Mouse (Mus musculus): ENCODE data around the gene Tmprss3. TPM values are rescaled to one million over a fixed set of nuclear protein-coding genes. Genes with fewer than 3 reads are reported as not detected.

Gene Tmprss3
- not detected in 2 replicates for polyA plus RNA-seq (2015; fragmentation: Nextera tagmentation; extraction: Ambion mirVana)

DNA sequence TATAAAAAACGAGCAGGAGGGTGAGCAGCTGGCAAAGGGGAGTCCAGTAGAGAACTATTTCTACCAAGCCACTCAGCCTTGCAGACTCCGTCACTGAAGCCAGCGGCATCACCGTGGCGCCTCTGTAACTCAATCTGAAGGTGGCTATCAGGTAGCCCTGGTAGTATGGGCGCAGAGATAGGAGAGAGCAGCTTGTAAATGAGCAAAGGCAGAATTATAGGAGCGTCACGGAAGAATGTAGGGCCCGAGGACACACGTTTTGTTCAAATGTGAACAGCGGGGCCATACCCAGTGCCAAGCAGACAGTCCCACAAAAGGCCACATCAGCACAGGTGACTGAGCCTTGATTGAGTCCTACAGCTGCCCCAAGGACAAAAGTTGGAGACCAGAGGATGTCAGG is at the start of gene Tmprss3:
Gene Tmprss3 (minus strand): TSS at position 101 of the 400 bp plus-strand sequence.
- H3K27me3 ChIP-seq: no peaks in the 10 kb centered on the region
- no peak within 1 kb of the TSS for H3K4me2 ChIP-seq (replicated peaks)
- no peak within 1 kb of the TSS for H3K4me3 ChIP-seq
- H3K4me1 ChIP-seq: no peaks in the 10 kb centered on the region
- WGBS: 76% methylated on average over 11 of the region's 11 CpGs
- H3K36me3 ChIP-seq: no peaks in the 10 kb centered on the region
- no peak within 1 kb of the TSS for H3K9ac ChIP-seq
- no peaks in the 10 kb centered on the region for H3K9me3 ChIP-seq
- H3K27ac ChIP-seq: no peak within 1 kb of the TSS
- ATAC-seq (ENCODE audit: low FRiP score, low read depth): no peak

DNA sequence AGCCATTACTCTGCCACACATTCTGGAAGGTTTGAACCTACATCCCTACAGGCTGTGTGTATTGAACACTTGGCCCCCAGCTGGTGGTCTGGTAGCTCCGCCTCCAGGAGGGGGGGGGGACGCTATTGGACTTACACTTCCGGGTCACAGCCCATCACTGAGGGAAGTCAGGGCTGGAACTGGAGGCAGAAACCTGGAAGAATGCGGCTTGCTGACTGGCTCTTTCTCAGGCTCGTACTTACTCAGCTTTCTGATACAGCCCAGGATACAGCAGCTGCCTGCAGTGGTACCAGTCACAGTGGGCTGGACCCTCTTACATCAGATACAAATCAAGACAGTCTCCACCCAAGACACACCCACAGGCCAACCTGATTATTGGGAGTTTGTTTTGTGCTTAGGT is 48.4 kb upstream of the Tmprss3 start:
- Histone ChIP-seq H3K4me1 (no peaks in the 10 kb centered on the region), H3K4me3 (no peak overlapping the region), H3K36me3 (no peaks in the 10 kb centered on the region), H3K9me3 (no peaks in the 10 kb centered on the region), H3K27me3 (no peaks in the 10 kb centered on the region), H3K4me2 (replicated peaks) (no peak overlapping the region), H3K9ac (no peak overlapping the region), H3K27ac (no peak overlapping the region)
- ATAC-seq (ENCODE audit: low FRiP score, low read depth): no peak
- 40% methylated on average over 5 of the region's 5 CpGs for WGBS

DNA sequence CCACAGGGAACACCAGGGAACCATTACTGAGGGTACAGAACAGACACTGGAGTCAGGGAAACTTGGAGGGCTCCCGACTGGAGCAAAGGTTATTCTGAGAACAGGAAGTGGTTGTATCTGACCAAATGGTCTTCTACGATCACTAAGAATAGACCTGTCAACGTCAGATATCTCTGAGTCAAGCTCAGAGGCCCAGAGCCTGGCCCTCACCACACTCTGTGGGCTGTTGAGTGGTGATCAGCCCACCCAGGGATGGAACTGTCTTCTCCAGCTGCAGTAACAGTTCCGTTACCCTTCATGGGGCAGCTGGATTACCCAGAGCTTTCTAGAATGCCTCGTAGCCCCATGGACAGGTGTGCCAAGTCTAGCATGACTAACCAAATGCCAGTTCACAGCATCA is 46.5 kb upstream of the Tmprss3 start:
- no peaks in the 10 kb centered on the region for H3K9me3 ChIP-seq
- no peak overlapping the region for H3K9ac ChIP-seq
- H3K27ac ChIP-seq: no peak overlapping the region
- no peak overlapping the region for H3K4me2 ChIP-seq (replicated peaks)
- no peaks in the 10 kb centered on the region for H3K36me3 ChIP-seq
- H3K4me1 ChIP-seq: no peaks in the 10 kb centered on the region
- WGBS: 77% methylated on average over 5 of the region's 5 CpGs
- H3K27me3 ChIP-seq: no peaks in the 10 kb centered on the region
- ATAC-seq (ENCODE audit: low FRiP score, low read depth): no peak
- H3K4me3 ChIP-seq: no peak overlapping the region

DNA sequence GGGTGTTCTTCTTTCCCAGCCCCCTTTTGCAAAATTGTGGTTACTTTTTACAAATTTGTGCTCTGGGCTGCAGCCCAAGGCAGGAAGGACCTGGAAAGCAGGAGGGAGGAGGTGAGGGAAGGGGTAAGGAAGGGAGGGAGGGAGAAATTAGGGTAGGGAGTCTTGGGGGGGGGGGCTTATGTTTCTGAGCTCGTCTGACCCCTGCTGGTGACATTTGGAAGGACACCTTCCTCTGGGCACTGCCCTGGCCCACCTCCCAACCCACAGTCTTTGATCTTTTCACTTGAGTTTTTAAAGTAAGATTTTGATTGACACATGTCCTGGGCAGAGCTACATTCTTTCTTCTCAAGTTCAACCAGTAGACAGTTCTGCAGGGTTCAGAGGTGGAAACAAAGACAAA is 44.0 kb upstream of the Tmprss3 start:
- Histone ChIP-seq H3K27me3 (no peaks in the 10 kb centered on the region), H3K27ac (no peak overlapping the region), H3K9me3 (no peaks in the 10 kb centered on the region), H3K4me2 (replicated peaks) (no peak overlapping the region), H3K4me1 (no peaks in the 10 kb centered on the region), H3K9ac (no peak overlapping the region), H3K36me3 (no peaks in the 10 kb centered on the region), H3K4me3 (no peak overlapping the region)
- WGBS: 9% methylated on average over 1 of the region's 1 CpGs
- ATAC-seq (ENCODE audit: low FRiP score, low read depth): no peak

DNA sequence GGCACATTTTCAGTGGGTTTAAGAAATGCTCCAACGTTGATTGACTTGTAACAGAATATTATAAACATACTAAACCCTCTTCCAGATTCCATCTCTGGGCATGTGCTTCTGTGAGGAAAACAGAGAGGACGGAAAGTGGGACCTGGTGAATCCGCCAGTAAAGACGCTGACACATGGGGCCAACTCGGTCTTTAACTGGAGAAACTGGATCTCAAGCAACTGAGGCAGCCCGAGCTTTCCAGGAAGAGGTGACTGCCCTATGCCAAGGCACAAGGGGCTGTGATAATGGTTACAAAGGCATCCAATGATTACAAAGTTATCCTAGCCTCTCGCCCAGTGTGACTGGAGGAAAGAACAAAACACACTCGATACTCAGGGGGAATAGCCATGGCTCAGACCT is 42.4 kb upstream of the Tmprss3 start:
- Histone ChIP-seq H3K4me3 (no peak overlapping the region), H3K4me1 (no peaks in the 10 kb centered on the region), H3K9ac (no peak overlapping the region), H3K27ac (no peak overlapping the region), H3K9me3 (no peaks in the 10 kb centered on the region), H3K36me3 (no peaks in the 10 kb centered on the region), H3K4me2 (replicated peaks) (no peak overlapping the region), H3K27me3 (no peaks in the 10 kb centered on the region)
- 85% methylated on average over 8 of the region's 8 CpGs for WGBS
- ATAC-seq (ENCODE audit: low FRiP score, low read depth): no peak

DNA sequence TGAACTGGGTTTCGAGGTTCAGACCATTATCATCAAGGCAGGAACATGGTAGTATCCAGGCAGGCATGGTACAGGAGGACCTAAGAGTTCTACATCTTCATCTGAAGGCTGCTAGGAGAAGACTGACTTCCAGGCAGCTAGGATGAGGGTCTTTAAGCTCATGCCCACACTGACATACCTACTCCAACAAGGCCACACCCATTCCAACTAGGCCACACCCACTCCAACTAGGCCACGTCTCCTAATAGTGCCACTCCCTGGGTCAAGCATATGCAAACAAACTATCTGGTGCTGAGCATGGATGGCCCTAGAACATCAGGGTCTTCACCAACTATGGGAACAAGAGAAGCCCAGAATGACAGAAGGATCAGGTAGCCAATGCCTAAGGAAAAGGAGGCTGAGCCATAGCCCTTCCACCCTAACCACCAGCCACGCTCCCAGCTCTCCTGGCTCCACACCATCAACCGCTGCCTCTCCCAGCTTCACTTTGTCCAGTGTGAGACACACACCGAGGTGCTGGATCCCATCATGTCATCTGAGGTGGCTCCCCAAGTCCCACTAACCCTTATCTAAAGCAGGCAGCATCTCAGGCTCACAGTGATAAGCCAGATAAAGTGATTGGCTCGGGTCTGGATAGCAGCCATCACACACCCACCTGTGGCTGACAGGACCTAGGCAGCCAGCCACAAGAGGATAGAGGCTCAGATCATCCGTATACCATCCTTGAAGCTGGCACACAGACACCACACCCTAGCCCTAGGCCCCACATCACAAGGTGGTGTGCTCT is 39.6 kb upstream of the Tmprss3 start:
- H3K36me3 ChIP-seq: no peaks in the 10 kb centered on the region
- H3K27ac ChIP-seq: no peak overlapping the region
- no peaks in the 10 kb centered on the region for H3K9me3 ChIP-seq
- H3K27me3 ChIP-seq: no peaks in the 10 kb centered on the region
- no peak for ATAC-seq (ENCODE audit: low FRiP score, low read depth)
- H3K4me1 ChIP-seq: no peaks in the 10 kb centered on the region
- WGBS: 81% methylated on average over 7 of the region's 7 CpGs
- no peak overlapping the region for H3K9ac ChIP-seq
- H3K4me3 ChIP-seq: no peak overlapping the region
- no peak overlapping the region for H3K4me2 ChIP-seq (replicated peaks)

DNA sequence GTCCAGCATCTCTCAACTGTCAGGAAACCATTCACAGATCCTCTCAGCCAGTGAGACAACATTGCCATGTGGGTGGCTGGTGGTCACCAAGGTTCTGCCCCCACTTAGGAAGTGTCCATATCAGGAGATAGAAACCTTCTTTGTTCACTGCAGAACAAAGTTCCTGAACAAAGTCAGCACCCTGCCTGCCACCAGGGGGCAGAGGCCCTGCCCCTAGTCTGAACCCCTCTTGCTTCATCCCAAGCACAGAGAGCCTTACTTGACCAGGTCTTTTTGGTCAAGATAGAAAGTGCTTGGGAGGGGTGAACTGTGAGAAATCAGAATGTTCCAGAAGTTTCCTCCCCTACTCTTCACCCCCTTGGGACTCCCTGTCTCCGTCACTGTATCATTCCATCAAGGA is 37.1 kb upstream of the Tmprss3 start:
- 0 out of 2 replicates have a peak, but pooled peaks cover 2% of the 10 kb centered on the region for H3K27me3 ChIP-seq
- H3K4me2 ChIP-seq (replicated peaks): no peak overlapping the region
- 95% methylated on average over 1 of the region's 1 CpGs for WGBS
- H3K4me3 ChIP-seq: no peak overlapping the region
- H3K36me3 ChIP-seq: no peaks in the 10 kb centered on the region
- H3K4me1 ChIP-seq: no peaks in the 10 kb centered on the region
- H3K9ac ChIP-seq: no peak overlapping the region
- no peak overlapping the region for H3K27ac ChIP-seq
- H3K9me3 ChIP-seq: no peaks in the 10 kb centered on the region
- no peak for ATAC-seq (ENCODE audit: low FRiP score, low read depth)

DNA sequence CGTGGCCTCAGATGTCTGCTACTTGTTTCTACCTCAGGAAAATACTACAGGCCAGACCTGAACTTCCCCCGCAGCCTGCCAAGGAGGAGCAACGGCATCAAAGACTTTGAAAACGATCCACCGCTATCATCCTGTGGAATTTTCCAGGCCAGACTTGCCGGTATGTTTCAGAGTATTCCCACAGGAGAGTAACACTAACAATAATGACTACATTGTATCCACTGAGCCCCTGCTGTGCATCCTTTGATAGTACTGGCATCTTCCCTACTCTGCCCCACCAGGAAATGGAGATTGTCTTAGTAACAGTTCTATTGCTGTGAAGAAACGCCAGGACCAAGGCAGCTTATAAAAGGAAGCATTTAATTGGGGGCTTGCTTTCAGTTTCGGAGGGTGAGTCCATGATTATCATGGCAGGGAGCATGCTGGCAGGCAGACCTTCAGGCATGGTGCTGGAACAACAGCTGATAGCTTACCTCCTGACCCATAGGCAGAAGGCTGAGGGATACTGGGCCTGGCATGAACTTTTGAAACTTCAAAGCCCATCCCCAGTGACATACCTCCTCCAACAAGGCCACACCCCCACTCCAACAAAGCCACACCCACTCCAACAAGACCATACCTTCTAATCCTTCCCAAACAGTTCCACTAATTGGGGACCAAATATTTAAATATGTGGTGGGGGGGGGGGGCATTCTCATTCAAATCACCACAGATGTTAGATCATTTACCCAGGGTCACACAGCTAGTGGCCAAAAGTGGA is 33.7 kb upstream of the Tmprss3 start:
- WGBS: 50% methylated on average over 8 of the region's 8 CpGs

DNA sequence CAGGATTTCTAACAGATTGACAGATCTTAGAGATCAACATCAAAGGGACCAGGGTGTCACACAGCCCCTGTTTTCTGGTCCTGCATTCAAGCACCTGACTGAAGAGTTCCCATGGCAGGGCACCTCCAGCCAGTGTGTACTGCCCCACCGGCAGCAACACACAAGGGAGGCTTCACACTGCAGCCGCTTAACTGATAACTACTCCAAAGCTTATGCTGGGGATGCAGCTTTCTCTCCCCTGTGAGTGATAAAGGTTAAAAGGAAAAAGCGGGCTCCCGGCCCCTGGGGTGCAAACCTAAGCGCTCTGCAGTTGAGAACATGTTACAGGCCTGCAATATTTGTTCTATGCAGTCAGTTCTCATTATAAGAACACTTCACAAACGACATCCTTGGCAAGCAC is 33.0 kb upstream of the Tmprss3 start:
- H3K9me3 ChIP-seq: no peaks in the 10 kb centered on the region
- H3K9ac ChIP-seq: no peak overlapping the region
- no peaks in the 10 kb centered on the region for H3K4me1 ChIP-seq
- WGBS: 57% methylated on average over 6 of the region's 6 CpGs
- no peaks in the 10 kb centered on the region for H3K36me3 ChIP-seq
- H3K27ac ChIP-seq: no peak overlapping the region
- ATAC-seq (ENCODE audit: low FRiP score, low read depth): no peak
- no peak overlapping the region for H3K4me2 ChIP-seq (replicated peaks)
- H3K4me3 ChIP-seq: no peak overlapping the region
- 0 out of 2 replicates have a peak, but pooled peaks cover 2% of the 10 kb centered on the region for H3K27me3 ChIP-seq

More for the DNA sequence above, 33.7 kb upstream of the Tmprss3 start:
- Histone ChIP-seq H3K4me1 (no peaks in the 10 kb centered on the region), H3K27ac (no peak overlapping the region), H3K27me3 (0 out of 2 replicates have a peak, but pooled peaks cover 2% of the 10 kb centered on the region), H3K4me3 (no peak overlapping the region), H3K9me3 (no peaks in the 10 kb centered on the region), H3K4me2 (replicated peaks) (no peak overlapping the region), H3K36me3 (no peaks in the 10 kb centered on the region), H3K9ac (no peak overlapping the region)
- no peak for ATAC-seq (ENCODE audit: low FRiP score, low read depth)

DNA sequence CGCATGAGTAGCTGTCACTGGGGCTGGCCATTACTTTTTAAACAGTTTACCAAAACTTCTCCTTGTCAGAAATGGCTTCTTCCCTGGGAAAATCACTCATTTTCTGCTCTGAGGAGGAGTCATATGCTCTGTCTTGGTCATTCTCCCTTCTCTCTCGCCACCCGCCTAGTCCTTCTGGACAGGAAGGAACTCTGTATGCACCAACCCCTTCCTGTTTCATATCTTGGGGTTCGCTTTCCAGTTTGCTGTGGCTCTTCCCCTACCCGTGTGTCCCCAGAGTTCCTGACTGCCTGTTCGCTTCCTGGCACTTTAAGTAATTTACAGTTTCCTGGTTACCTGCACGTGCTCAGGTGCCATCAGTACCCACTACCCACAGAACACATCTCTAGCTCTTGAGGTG is 28.2 kb upstream of the Tmprss3 start:
- Histone ChIP-seq H3K9ac (no peak overlapping the region), H3K27ac (no peak overlapping the region), H3K27me3 (0 out of 2 replicates have a peak, but pooled peaks cover 2% of the 10 kb centered on the region), H3K4me1 (peaks cover 11% of the 10 kb centered on the region), H3K4me3 (no peak overlapping the region), H3K9me3 (no peaks in the 10 kb centered on the region), H3K4me2 (replicated peaks) (no peak overlapping the region), H3K36me3 (no peaks in the 10 kb centered on the region)
- no peak for ATAC-seq (ENCODE audit: low FRiP score, low read depth)
- 84% methylated on average over 7 of the region's 7 CpGs for WGBS

DNA sequence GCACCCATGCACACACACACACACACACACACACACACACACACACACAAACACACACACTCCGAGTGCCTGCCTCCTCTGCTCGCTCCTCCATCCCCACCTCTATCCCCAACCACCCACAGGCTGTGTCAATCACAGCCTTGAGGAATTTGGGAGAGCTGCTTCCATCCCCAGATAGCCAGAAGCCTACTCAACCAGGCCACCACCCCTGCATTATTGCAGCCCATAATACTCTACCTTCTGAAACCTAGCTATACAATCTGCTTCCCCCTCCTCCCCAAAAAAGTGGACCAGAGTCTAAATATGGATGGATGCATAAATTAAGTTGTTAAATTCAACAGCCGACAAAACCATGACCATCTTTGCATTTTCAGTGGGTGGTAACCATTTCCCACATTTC is 27.6 kb upstream of the Tmprss3 start:
- no peak overlapping the region for H3K4me3 ChIP-seq
- no peaks in the 10 kb centered on the region for H3K9me3 ChIP-seq
- 0 out of 2 replicates have a peak, but pooled peaks cover under 1% of the 10 kb centered on the region for H3K27me3 ChIP-seq
- no peak overlapping the region for H3K4me2 ChIP-seq (replicated peaks)
- no peak for ATAC-seq (ENCODE audit: low FRiP score, low read depth)
- WGBS: 76% methylated on average over 3 of the region's 3 CpGs
- no peaks in the 10 kb centered on the region for H3K36me3 ChIP-seq
- no peak overlapping the region for H3K9ac ChIP-seq
- H3K27ac ChIP-seq: no peak overlapping the region
- H3K4me1 ChIP-seq: peaks cover 16% of the 10 kb centered on the region

DNA sequence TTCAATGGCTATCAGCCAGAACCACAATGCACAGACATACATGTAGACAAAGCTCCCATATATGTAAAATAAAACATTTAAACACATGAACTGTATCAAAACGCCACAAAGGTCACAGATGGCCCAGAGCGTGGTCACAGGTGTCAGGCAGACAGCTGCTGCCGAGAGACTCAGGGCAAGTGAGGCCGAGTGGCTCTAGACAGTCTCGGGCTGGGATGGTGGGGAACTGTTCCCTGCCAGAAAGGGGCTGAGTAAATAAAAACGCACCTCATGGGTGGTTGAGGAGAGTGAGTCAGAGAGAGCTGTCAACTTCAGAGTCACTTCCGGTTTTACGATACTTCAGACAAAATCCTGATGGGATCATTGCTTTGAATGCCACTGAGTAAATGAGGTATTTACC is 25.8 kb upstream of the Tmprss3 start:
- Histone ChIP-seq H3K9ac (no peak overlapping the region), H3K9me3 (no peaks in the 10 kb centered on the region), H3K4me2 (replicated peaks) (no peak overlapping the region), H3K36me3 (no peaks in the 10 kb centered on the region), H3K27ac (no peak overlapping the region), H3K4me3 (no peak overlapping the region), H3K27me3 (no peaks in the 10 kb centered on the region), H3K4me1 (peaks cover 18% of the 10 kb centered on the region)
- WGBS: 70% methylated on average over 8 of the region's 8 CpGs
- ATAC-seq (ENCODE audit: low FRiP score, low read depth): no peak

Measured in limb, embryonic 13.5 days (tissue).